Mouse (Mus musculus) kidney, adult 2 months (tissue): ENCODE data around the gene Malrd1.

Experiments used
- CTCF ChIP-seq: fragments of 200-500 bp; conservative IDR thresholded peaks from 2 replicates; pipeline ENCODE4 v1.5.1; 2011; ENCODE audit warnings: low read depth, mild to moderate bottlenecking, control low read depth, low read length, moderate library complexity, mixed read lengths; ENCODE audit not compliant: insufficient read depth, insufficient read length
- POLR2A ChIP-seq: fragments of 200-500 bp; IDR thresholded peaks from one replicate; pipeline ENCODE4 v1.6.1; 2011; ENCODE audit warnings: low read depth, low read length, control low read depth

- TF ChIP-seq CTCF (no peak), POLR2A (no peak)
These were observed 506.5 kb downstream of the Malrd1 start for GRCm38 (mm10) chr2:16032804-16033203.
